Mouse (Mus musculus): ENCODE data around the gene Rftn1. TPM values are rescaled to one million over a fixed set of nuclear protein-coding genes. Genes with fewer than 3 reads are reported as not detected.

Rftn1 gene
- polyA plus RNA-seq, 1 experiment from 2014 or later, result 18.5 TPM

DNA sequence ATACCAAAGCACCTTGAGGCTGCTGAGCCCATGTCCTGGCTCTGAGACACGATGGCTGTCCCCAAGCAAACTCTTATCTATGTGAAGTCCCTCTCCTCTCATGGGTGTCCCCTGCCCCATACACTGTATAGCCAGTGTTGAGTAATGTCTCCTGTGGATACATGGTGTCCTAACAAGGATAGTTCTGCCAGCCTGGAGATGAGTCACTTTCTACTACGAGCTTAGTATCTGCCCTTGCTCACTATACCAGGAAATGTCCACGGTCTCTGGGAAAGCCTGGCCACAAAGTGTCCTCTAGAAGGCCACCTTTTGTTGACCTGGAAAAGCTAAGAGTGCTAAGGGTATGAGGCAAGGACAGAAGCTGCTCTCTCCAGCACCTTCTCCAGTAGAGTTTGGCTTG, 195.2 kb downstream of the Rftn1 start:
- 95% methylated on average over 3 of the region's 3 CpGs for WGBS
- H3K36me3 ChIP-seq, result 0 out of 2 replicates have a peak, but pooled peaks cover 4% of the 10 kb centered on the region
- no peaks in the 10 kb centered on the region for H3K27me3 ChIP-seq
- no peak overlapping the region for H3K4me3 ChIP-seq
- no peak for ATAC-seq (ENCODE audit: low read depth)
- H3K9ac ChIP-seq, result no peak overlapping the region
- no peak overlapping the region for H3K4me2 ChIP-seq
- no peaks in the 10 kb centered on the region for H3K9me3 ChIP-seq
- H3K4me1 ChIP-seq (replicated peaks), result no peaks in the 10 kb centered on the region
- no peak overlapping the region for H3K27ac ChIP-seq (replicated peaks)

DNA sequence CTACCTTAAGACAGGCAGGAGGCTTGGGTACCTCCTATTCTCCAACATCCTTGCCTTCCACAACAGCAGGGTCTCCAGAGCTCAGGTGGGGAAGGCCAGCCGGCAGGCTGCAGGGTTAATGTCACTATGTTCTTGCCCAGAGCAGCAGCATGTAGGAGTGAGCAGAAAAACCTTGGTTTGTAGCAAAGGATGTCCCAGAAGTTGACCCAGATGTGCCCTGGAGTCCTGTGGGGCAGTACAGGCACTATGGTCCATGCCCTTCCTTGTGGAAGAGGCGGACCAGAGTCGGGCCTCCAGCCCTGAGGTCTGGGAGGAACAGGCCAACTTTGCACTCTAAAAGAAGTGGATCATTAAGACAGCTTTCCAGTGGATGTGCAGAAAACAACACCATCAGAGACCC, 196.8 kb downstream of the Rftn1 start:
- WGBS, result 68% methylated on average over 3 of the region's 3 CpGs
- ATAC-seq (ENCODE audit: low read depth), result no peak

DNA sequence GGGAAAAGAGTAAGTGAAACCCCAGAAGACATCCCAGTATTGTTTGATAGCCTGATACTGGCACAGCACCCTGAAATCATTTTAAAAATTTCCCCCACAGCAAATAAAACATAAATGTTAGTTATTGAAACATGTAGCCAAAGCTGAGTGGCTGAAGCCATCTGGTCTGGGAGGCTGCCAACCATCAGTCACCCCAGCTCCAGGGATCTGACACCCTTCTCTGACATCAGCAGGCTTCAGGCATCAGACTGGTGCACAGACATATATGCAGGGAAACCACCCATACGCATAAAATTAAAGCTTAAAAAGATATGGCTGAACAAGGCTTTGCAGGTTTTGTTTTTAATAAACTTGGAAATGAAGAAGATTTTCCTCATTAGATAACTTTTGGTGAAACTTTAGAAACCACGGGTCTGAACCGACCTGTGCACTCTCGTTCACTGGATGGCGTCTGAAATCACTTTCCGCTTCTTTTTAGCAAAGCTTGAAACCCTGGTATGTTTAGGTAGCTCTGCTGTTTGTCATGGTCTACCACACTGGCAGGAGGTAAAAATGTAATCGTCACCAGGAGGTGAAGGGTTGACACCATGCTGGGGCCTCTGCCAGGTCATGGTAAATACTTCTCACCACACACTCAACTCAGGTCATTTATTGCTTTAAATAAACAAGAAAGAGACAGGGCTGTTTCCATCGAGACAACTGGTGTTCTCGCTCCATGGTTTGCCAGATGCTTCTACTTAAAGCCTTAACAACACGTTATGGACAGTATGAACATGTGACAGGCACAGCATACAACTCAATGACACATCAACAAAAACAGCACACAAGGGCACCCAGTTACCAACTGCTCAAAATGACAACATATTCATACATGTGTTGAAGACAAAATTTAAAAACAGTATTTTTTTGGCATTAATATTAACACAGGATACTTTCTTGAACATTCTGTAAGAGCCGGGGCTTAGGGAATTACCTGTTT, 197.6 kb downstream of the Rftn1 start:
- Histone ChIP-seq H3K36me3 (no peaks in the 10 kb centered on the region), H3K4me3 (no peak overlapping the region), H3K27ac (replicated peaks) (no peak overlapping the region), H3K4me1 (replicated peaks) (0 out of 2 replicates have a peak, but pooled peaks cover 5% of the 10 kb centered on the region), H3K9ac (no peak overlapping the region), H3K9me3 (no peaks in the 10 kb centered on the region), H3K27me3 (no peaks in the 10 kb centered on the region), H3K4me2 (no peak overlapping the region)
- ATAC-seq (ENCODE audit: low read depth), result no peak
- 84% methylated on average over 11 of the region's 11 CpGs for WGBS

More for the DNA sequence above, 196.8 kb downstream of the Rftn1 start:
- Histone ChIP-seq H3K9me3 (no peaks in the 10 kb centered on the region), H3K4me2 (no peak overlapping the region), H3K9ac (no peak overlapping the region), H3K36me3 (no peaks in the 10 kb centered on the region), H3K27ac (replicated peaks) (no peak overlapping the region), H3K4me1 (replicated peaks) (0 out of 2 replicates have a peak, but pooled peaks cover 5% of the 10 kb centered on the region), H3K27me3 (no peaks in the 10 kb centered on the region), H3K4me3 (no peak overlapping the region)

DNA sequence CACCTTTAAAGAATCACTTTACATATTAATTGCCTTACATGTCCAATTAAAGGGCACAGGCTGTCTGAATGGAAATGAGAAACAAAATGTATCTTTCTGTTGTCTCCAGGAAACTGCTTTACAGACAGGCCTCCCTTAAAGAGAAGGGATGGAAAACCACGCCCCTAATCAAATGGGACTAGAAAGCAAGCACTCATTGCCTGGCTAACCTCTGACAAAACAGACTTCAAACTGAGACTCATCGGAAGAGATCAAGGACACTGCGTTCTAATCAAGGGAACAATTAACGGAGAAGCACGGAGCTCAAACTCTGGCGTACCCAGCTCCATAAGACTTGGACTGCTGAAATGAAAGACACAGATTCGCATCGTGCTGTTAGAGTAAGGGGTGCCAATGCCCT, 200.9 kb downstream of the Rftn1 start:
- ATAC-seq (ENCODE audit: low read depth), result no peak
- H3K9ac ChIP-seq, result no peak overlapping the region
- 57% methylated on average over 8 of the region's 8 CpGs for WGBS
- H3K27me3 ChIP-seq, result no peaks in the 10 kb centered on the region
- no peak overlapping the region for H3K4me2 ChIP-seq
- H3K36me3 ChIP-seq, result no peaks in the 10 kb centered on the region
- no peaks in the 10 kb centered on the region for H3K9me3 ChIP-seq
- 0 out of 2 replicates have a peak overlapping the region, but pooled peaks have one; percentile 28 for H3K27ac ChIP-seq (replicated peaks)
- H3K4me3 ChIP-seq, result no peak overlapping the region
- peaks cover 5% of the 10 kb centered on the region; the same call in 1 of the 2 replicates for H3K4me1 ChIP-seq (replicated peaks)

DNA sequence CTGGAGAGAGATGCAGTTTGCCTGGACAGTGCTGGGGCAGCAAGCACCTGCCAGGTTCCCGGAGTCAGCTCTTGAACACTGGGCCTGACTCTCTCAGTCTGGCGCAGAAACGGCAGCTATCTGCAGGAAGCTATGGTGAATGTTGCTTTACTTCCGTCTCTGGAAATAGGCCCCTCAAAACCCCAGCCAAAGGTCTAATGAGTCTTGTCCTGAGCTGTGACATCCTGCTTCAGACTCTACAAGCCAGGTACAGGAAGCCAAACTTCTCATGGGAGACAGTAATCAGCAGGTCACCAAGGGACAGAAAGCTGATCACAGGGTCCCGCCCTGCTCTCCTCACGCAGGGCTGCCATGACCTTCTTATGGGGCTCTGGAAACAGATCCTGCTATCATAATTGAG, 203.4 kb downstream of the Rftn1 start:
- Histone ChIP-seq H3K36me3 (no peaks in the 10 kb centered on the region), H3K27me3 (no peaks in the 10 kb centered on the region), H3K4me3 (no peak overlapping the region), H3K9ac (no peak overlapping the region), H3K9me3 (no peaks in the 10 kb centered on the region), H3K4me2 (no peak overlapping the region), H3K4me1 (replicated peaks) (peaks cover 5% of the 10 kb centered on the region; the same call in 1 of the 2 replicates), H3K27ac (replicated peaks) (no peak overlapping the region)
- WGBS, result 93% methylated on average over 6 of the region's 6 CpGs
- no peak for ATAC-seq (ENCODE audit: low read depth)

DNA sequence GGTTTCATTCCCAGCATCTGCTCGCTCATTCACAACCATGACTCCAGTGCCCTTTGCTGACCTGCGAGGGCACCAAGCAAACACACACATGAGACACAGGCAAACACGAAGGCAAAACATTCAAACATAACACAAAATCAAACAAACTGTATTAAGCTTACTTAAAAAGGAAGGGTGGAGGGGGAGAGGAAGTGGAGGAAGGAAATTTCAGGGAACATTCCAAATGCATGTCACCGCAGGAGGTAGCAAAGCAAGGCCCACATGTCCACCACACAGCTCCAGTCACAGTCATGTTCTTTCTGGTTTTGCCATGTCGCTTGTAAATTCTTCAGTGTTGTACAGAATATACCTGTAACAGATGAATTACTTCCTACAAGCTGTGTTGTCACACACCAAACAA, 207.0 kb downstream of the Rftn1 start:
- Histone ChIP-seq H3K27me3 (no peaks in the 10 kb centered on the region), H3K9me3 (peaks cover 9% of the 10 kb centered on the region; the same call in 1 of the 2 replicates), H3K27ac (replicated peaks) (no peak overlapping the region), H3K4me2 (no peak overlapping the region), H3K4me1 (replicated peaks) (no peaks in the 10 kb centered on the region; the same call in 1 of the 2 replicates), H3K36me3 (no peaks in the 10 kb centered on the region), H3K4me3 (no peak overlapping the region), H3K9ac (no peak overlapping the region)
- WGBS, result 89% methylated on average over 5 of the region's 5 CpGs
- no peak for ATAC-seq (ENCODE audit: low read depth)

DNA sequence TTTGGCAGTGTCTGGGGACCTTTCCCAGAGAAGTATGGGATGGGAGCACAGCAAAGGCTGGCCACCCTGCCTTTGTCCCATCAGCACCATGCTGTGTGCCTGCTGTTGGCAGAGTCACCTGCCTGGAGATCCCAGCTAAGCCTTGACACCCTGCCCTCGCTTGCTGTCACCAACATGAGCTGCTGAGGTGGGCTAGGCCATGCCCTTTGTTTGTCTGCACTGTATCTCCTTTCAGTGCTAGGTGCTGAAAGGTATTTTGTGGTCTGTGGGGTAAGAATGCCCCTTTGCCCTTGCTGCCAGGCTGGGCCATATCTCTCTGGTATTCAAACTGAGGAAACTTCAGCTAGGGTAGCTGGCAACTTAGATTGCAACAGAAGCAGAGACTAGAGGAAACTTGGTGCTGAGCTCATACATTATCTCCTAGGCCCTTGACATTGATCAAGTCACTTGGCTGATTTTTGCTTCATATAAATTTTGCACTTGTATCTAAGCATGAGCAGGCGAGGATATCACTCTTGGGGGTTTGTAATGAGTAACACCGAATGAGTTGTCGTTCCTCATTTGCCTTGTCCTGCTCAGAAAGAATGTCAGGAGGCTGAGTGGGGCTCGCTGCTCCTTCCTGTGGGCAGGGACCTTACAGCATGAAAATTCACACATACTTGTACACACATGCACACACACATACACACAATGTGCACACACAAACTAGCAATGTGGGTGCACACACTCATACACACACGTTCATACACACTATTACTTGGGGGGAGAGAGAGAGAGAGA, 207.7 kb downstream of the Rftn1 start:
- Histone ChIP-seq H3K4me3 (no peak overlapping the region), H3K9me3 (peaks cover 9% of the 10 kb centered on the region; the same call in 1 of the 2 replicates), H3K4me2 (no peak overlapping the region), H3K4me1 (replicated peaks) (no peaks in the 10 kb centered on the region; the same call in 1 of the 2 replicates), H3K36me3 (no peaks in the 10 kb centered on the region), H3K9ac (no peak overlapping the region), H3K27ac (replicated peaks) (no peak overlapping the region), H3K27me3 (no peaks in the 10 kb centered on the region)
- 81% methylated on average over 6 of the region's 6 CpGs for WGBS
- no peak for ATAC-seq (ENCODE audit: low read depth)

DNA sequence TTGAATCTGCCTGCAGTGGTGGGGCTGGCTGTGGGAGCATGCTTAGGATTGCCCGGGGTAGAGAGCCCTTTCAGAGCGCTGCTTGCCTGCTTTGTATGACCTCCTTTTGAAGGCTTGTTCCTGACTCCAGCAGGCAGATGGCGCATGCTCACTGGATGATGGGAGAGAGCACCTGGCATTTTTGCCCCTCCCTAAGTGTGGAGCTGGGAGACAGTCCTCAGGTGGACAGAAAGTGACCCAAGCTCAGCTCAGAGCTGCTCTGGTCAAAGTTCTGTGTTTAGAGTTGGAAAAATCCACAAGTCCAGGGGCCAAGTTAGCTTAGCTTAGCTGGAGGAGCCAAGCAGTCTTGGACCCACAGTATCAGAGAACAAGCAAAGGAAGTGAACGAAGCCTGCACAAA, 208.9 kb downstream of the Rftn1 start:
- peaks cover 9% of the 10 kb centered on the region; the same call in 1 of the 2 replicates for H3K9me3 ChIP-seq
- H3K4me2 ChIP-seq, result no peak overlapping the region
- ATAC-seq (ENCODE audit: low read depth), result no peak
- H3K27ac ChIP-seq (replicated peaks), result no peak overlapping the region
- peaks cover 9% of the 10 kb centered on the region for H3K4me1 ChIP-seq (replicated peaks)
- H3K9ac ChIP-seq, result no peak overlapping the region
- no peaks in the 10 kb centered on the region for H3K27me3 ChIP-seq
- no peaks in the 10 kb centered on the region for H3K36me3 ChIP-seq
- no peak overlapping the region for H3K4me3 ChIP-seq
- 86% methylated on average over 4 of the region's 4 CpGs for WGBS

DNA sequence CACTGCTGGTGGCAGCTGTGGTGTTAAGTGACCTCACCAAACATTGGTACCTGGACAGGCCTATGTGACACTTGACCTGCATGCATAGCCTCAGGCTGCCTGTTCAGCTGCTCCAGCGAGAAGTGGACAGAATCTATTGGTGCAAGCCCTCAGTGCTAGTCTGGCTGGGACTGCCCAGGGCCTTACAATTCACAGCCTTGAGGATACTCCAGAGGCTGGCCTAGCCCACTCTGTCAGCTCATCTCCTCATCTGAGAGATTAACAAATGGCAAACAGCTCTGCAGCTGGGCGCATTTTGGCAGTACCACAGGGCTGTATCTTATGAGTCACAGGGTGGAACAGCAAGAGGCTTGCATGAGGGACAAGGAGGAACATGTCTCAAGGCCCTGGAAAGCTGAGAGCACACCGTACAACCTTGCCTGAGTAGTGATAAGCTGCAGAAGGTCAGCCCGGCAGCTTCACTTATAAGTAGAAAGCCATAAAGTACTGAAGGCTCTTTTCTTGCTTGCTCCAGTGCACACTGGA, 210.7 kb downstream of the Rftn1 start:
- WGBS, result 94% methylated on average over 4 of the region's 4 CpGs
- H3K4me2 ChIP-seq, result no peak overlapping the region
- peaks cover 14% of the 10 kb centered on the region for H3K4me1 ChIP-seq (replicated peaks)
- no peak overlapping the region for H3K27ac ChIP-seq (replicated peaks)
- no peaks in the 10 kb centered on the region for H3K36me3 ChIP-seq
- H3K27me3 ChIP-seq, result no peaks in the 10 kb centered on the region
- no peak overlapping the region for H3K9ac ChIP-seq
- H3K9me3 ChIP-seq, result peaks cover 9% of the 10 kb centered on the region; the same call in 1 of the 2 replicates
- no peak overlapping the region for H3K4me3 ChIP-seq
- ATAC-seq (ENCODE audit: low read depth), result no peak

DNA sequence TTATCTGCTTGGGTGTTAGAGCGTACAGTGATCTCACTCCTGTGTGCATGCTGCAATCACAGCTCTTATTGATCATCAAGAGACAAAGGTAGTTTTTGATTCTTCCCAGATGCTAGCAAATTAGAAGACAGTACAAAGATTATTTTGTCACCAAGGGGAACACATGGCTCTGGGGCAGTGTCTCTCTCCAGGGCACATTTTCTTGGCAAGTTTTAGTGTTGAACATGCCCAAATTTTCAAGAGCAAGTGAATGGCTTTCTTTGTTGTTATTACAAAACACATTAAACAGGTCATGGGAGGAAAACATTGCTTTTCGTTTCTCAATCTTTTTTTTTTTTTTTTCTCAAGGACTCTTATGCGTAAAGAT, 213.1 kb downstream of the Rftn1 start:
- Histone ChIP-seq H3K27ac (replicated peaks) (peak overlapping the region; percentile 70), H3K9me3 (peaks cover 9% of the 10 kb centered on the region; the same call in 1 of the 2 replicates), H3K36me3 (no peaks in the 10 kb centered on the region), H3K4me2 (no peak overlapping the region), H3K27me3 (no peaks in the 10 kb centered on the region), H3K4me3 (no peak overlapping the region), H3K9ac (no peak overlapping the region), H3K4me1 (replicated peaks) (peaks cover 14% of the 10 kb centered on the region)
- no peak; the same call in 1 of the 2 replicates for ATAC-seq (ENCODE audit: low read depth)
- 59% methylated on average over 3 of the region's 3 CpGs for WGBS

DNA sequence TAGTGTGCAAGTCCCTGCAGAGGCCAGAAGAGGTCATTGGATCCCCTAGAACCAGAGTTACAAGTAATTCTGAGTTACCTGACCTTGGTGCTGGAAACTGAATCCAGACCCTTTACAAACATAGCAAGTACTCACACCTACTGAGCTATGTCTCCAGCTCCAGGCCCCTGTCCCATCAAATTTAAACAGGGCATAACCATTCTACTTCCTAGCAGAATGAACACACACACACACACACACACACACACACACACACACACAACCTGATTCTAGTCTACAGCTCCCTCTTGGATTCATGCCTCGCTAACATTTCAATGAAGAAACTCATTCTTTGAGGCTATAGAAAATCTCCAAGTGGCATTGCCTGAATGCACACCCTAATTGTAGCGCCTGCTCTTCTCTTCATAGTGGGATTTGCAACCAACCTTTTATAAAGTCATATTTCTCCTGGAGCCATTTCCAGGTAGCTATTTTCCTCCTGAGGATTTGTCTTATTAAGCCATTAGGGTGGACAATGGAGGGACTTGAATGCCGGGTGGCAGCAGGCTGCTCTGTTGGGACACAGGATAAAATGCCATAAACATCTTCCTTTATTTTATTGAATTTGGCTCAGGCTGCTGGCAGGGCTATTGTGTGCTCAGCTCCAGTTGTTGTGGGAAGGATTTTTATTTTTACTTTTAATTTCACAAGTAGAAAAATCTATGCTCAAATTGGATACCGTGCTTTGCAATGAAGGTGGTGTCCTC, 213.6 kb downstream of the Rftn1 start:
- Histone ChIP-seq H3K4me3 (no peak overlapping the region), H3K27me3 (no peaks in the 10 kb centered on the region), H3K4me2 (no peak overlapping the region), H3K27ac (replicated peaks) (peak overlapping the region; percentile 70), H3K4me1 (replicated peaks) (peaks cover 14% of the 10 kb centered on the region), H3K9me3 (peaks cover 9% of the 10 kb centered on the region; the same call in 1 of the 2 replicates), H3K36me3 (no peaks in the 10 kb centered on the region), H3K9ac (no peak overlapping the region)
- peak; percentile 45; the same call in 1 of the 2 replicates for ATAC-seq (ENCODE audit: low read depth)
- 50% methylated on average over 4 of the region's 4 CpGs for WGBS
